Mouse (Mus musculus) olfactory bulb, adult 2 months (tissue): ENCODE measurements around the gene Arhgap45.

ENCODE experiments used
- CTCF ChIP-seq: fragments of 200-500 bp; IDR thresholded peaks from 2 replicates; pipeline ENCODE4 v1.5.1; 2012; ENCODE audit warnings: low read depth, mild to moderate bottlenecking, low read length, moderate library complexity; ENCODE audit not compliant: insufficient read depth
- POLR2A ChIP-seq: fragments of 200-500 bp; IDR thresholded peaks from 2 replicates; pipeline ENCODE4 v1.6.1; 2012; ENCODE audit warnings: mild to moderate bottlenecking, low read depth, low read length, moderate library complexity; ENCODE audit not compliant: insufficient read depth

DNA sequence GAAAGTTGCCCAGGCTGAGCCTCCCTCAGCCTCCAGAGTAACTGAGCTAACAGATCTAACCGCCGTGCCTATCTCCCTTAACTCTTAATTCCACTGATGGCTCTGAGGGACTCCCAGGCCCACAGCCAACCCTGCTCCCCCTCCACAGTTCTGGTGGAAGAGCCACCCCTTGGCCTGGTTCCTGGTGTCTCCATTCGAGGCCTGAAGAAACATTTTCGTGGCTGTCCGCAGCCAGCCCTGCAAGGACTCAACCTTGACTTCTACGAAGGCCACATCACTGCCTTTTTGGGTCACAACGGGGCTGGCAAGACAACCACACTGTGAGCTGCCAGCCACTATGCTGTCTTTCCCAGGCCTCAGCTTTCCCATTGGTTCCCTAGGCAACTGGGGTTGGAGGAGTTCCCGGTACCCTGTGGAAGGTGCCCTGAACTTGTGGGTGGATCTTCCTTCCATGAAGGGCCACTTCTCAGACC, 12.2 kb upstream of the Arhgap45 start:
- TF ChIP-seq CTCF = no peak
- TF ChIP-seq POLR2A = no peak
